Mouse (Mus musculus): ENCODE measurements at regions not wholly inside any gene's neighbourhood (a gene's known extent, or its start where the extent isn't known, plus 50 kb on each side); places are given as distances from the start of the nearest gene placed in this dataset.

DNA sequence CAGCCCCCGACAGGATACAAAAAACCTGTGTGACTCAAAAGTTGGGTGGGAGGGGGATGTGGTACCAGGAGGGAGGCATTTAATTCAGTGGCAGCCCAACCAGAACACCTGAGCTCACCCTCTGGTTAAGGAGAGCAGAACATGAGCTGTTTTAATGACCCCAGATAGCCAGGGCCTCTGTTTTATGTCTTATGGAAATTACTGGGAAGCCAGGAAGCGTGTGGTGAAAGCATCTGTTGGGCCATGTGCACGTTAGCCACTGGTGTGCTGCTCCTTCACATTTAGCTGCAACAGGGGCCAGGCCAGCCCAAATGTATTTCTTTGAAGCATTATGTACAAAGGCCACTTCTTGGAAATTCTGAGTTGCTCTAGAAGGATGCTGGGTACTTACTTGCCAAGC is 308.2 kb upstream of the Hnrnpa3 start:
- DNase-seq (ENCODE audit: low spot score) (no peak), ATAC-seq (replicated peaks; ENCODE audit: low FRiP score) (no peak)
- no peak overlapping the region for H3K4me3 ChIP-seq (ENCODE audit: low read depth, low read length)
- no peak overlapping the region for H3K27ac ChIP-seq (ENCODE audit: low read depth, low read length)
- 59% methylated on average over 3 of the region's 3 CpGs for WGBS
- H3K4me1 ChIP-seq (replicated peaks; ENCODE audit: control insufficient read depth, insufficient read depth, low read length), result no peaks in the 10 kb centered on the region
- H3K27me3 ChIP-seq (replicated peaks; ENCODE audit: control insufficient read depth, insufficient read depth, low read length), result no peaks in the 10 kb centered on the region
- no peak overlapping the region for H3K4me2 ChIP-seq
- H3K9ac ChIP-seq (ENCODE audit: low read depth, low read length), result no peak overlapping the region
- no peaks in the 10 kb centered on the region for H3K36me3 ChIP-seq (ENCODE audit: control insufficient read depth, insufficient read depth, low read length)
- H3K9me3 ChIP-seq (ENCODE audit: control insufficient read depth, low read length), result no peaks in the 10 kb centered on the region

DNA sequence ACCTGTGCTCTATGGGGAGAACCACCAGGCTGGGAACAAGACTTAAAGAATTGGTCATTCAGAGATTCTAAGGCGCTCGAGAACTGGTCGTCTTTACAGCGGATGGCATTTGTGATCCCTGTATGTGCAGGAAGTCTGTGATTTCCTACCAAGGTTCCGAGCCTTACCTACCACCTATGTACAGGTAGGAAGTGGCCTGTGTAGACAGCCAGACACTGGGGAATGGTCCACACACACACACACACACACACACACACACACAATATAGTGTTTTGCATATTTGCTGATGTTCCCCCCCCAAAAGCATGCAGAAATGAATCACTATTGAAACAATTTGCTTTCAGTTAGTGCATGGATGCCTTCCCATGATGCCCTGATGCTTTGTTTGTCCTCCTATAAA is 307.1 kb upstream of the Hnrnpa3 start:
- Histone ChIP-seq H3K27me3 (replicated peaks; ENCODE audit: control insufficient read depth, insufficient read depth, low read length) (no peaks in the 10 kb centered on the region), H3K36me3 (ENCODE audit: control insufficient read depth, insufficient read depth, low read length) (no peaks in the 10 kb centered on the region), H3K4me1 (replicated peaks; ENCODE audit: control insufficient read depth, insufficient read depth, low read length) (no peaks in the 10 kb centered on the region), H3K27ac (ENCODE audit: low read depth, low read length) (no peak overlapping the region), H3K9ac (ENCODE audit: low read depth, low read length) (no peak overlapping the region), H3K4me2 (no peak overlapping the region), H3K4me3 (ENCODE audit: low read depth, low read length) (no peak overlapping the region), H3K9me3 (ENCODE audit: control insufficient read depth, low read length) (no peaks in the 10 kb centered on the region)
- 92% methylated on average over 5 of the region's 5 CpGs for WGBS
- no peak for DNase-seq (ENCODE audit: low spot score)
- ATAC-seq (replicated peaks; ENCODE audit: low FRiP score), result no peak

DNA sequence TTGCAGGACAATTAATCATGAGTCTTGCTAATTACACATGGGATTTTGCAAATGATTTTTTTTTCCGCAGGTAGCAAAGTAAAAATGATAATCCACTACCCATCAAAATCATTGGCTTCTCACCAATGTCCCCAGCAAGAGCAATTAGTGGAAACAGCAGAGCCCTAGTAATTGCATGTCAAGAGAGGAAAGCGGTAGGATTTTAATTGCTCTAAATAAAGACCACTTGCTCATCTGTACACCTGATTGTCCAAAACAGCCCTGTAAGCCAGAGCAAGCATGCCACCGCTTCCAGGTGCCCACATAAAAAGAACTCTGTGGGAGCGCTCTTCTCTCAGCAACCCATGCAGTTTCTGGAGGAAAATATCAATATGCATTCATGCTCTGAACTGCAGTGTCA is 306.5 kb upstream of the Hnrnpa3 start:
- no peak for ATAC-seq (replicated peaks; ENCODE audit: low FRiP score)
- H3K9ac ChIP-seq (ENCODE audit: low read depth, low read length), result no peak overlapping the region
- H3K27me3 ChIP-seq (replicated peaks; ENCODE audit: control insufficient read depth, insufficient read depth, low read length), result no peaks in the 10 kb centered on the region
- H3K27ac ChIP-seq (ENCODE audit: low read depth, low read length), result no peak overlapping the region
- H3K4me2 ChIP-seq, result no peak overlapping the region
- H3K9me3 ChIP-seq (ENCODE audit: control insufficient read depth, low read length), result no peaks in the 10 kb centered on the region
- H3K4me1 ChIP-seq (replicated peaks; ENCODE audit: control insufficient read depth, insufficient read depth, low read length), result no peaks in the 10 kb centered on the region
- DNase-seq (ENCODE audit: low spot score), result no peak
- H3K36me3 ChIP-seq (ENCODE audit: control insufficient read depth, insufficient read depth, low read length), result no peaks in the 10 kb centered on the region
- H3K4me3 ChIP-seq (ENCODE audit: low read depth, low read length), result no peak overlapping the region
- 89% methylated on average over 4 of the region's 4 CpGs for WGBS

- Histone ChIP-seq H3K4me3 (ENCODE audit: low read depth, low read length) (no peak overlapping the region), H3K4me1 (replicated peaks; ENCODE audit: control insufficient read depth, insufficient read depth, low read length) (no peaks in the 10 kb centered on the region), H3K9ac (ENCODE audit: low read depth, low read length) (no peak overlapping the region), H3K9me3 (ENCODE audit: control insufficient read depth, low read length) (no peaks in the 10 kb centered on the region), H3K27me3 (replicated peaks; ENCODE audit: control insufficient read depth, insufficient read depth, low read length) (no peaks in the 10 kb centered on the region), H3K36me3 (ENCODE audit: control insufficient read depth, insufficient read depth, low read length) (no peaks in the 10 kb centered on the region), H3K4me2 (no peak overlapping the region), H3K27ac (ENCODE audit: low read depth, low read length) (no peak overlapping the region)
- DNase-seq (ENCODE audit: low spot score), result no peak
- ATAC-seq (replicated peaks; ENCODE audit: low FRiP score), result no peak
- 77% methylated on average over 8 of the region's 8 CpGs for WGBS
Measured at GRCm38 (mm10) chr2:75356691-75357375, 302.2 kb upstream of the Hnrnpa3 start.

- Histone ChIP-seq H3K4me2 (no peak overlapping the region), H3K4me3 (ENCODE audit: low read depth, low read length) (no peak overlapping the region), H3K27ac (ENCODE audit: low read depth, low read length) (no peak overlapping the region), H3K4me1 (replicated peaks; ENCODE audit: control insufficient read depth, insufficient read depth, low read length) (no peaks in the 10 kb centered on the region), H3K27me3 (replicated peaks; ENCODE audit: control insufficient read depth, insufficient read depth, low read length) (no peaks in the 10 kb centered on the region), H3K9me3 (ENCODE audit: control insufficient read depth, low read length) (no peaks in the 10 kb centered on the region), H3K9ac (ENCODE audit: low read depth, low read length) (no peak overlapping the region), H3K36me3 (ENCODE audit: control insufficient read depth, insufficient read depth, low read length) (no peaks in the 10 kb centered on the region)
- DNase-seq (ENCODE audit: low spot score), result no peak
- ATAC-seq (replicated peaks; ENCODE audit: low FRiP score), result no peak
- WGBS, result 80% methylated on average over 2 of the region's 2 CpGs
Measured at GRCm38 (mm10) chr2:75357516-75357915, 301.5 kb upstream of the Hnrnpa3 start.

DNA sequence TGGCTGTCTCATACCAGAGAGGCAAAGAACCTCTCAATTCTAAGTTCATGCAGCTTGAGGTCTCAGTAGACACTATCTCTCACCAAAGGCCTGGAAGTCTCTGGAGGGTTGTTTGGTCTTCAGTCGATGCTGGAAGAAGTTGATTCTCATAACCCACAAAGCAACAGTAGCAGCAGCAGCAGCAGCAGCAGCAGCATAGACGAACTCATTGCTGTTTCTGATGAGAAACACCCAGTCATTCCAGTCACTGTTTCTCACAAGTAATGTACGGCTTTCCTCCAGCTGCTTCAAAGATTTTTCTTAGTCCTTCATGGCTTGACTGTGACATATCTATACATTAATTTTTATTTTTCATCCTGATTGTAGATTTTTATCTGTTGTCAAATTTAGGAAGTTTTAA is 298.1 kb upstream of the Hnrnpa3 start:
- no peak for DNase-seq (ENCODE audit: low spot score)
- H3K27ac ChIP-seq (ENCODE audit: low read depth, low read length), result no peak overlapping the region
- no peaks in the 10 kb centered on the region for H3K9me3 ChIP-seq (ENCODE audit: control insufficient read depth, low read length)
- ATAC-seq (replicated peaks; ENCODE audit: low FRiP score), result no peak
- H3K4me2 ChIP-seq, result no peak overlapping the region
- H3K27me3 ChIP-seq (replicated peaks; ENCODE audit: control insufficient read depth, insufficient read depth, low read length), result no peaks in the 10 kb centered on the region
- no peak overlapping the region for H3K9ac ChIP-seq (ENCODE audit: low read depth, low read length)
- H3K4me3 ChIP-seq (ENCODE audit: low read depth, low read length), result no peak overlapping the region
- H3K4me1 ChIP-seq (replicated peaks; ENCODE audit: control insufficient read depth, insufficient read depth, low read length), result no peaks in the 10 kb centered on the region
- H3K36me3 ChIP-seq (ENCODE audit: control insufficient read depth, insufficient read depth, low read length), result no peaks in the 10 kb centered on the region
- 73% methylated on average over 3 of the region's 3 CpGs for WGBS

GRCm38 (mm10) chr2:75376666-75377065 is 282.4 kb upstream of the Hnrnpa3 start:
- ATAC-seq (replicated peaks; ENCODE audit: low FRiP score), result no peak
- Histone ChIP-seq H3K27me3 (replicated peaks; ENCODE audit: control insufficient read depth, insufficient read depth, low read length) (no peaks in the 10 kb centered on the region), H3K27ac (ENCODE audit: low read depth, low read length) (no peak overlapping the region), H3K4me2 (no peak overlapping the region), H3K36me3 (ENCODE audit: control insufficient read depth, insufficient read depth, low read length) (no peaks in the 10 kb centered on the region), H3K4me3 (ENCODE audit: low read depth, low read length) (no peak overlapping the region), H3K9me3 (ENCODE audit: control insufficient read depth, low read length) (no peaks in the 10 kb centered on the region), H3K4me1 (replicated peaks; ENCODE audit: control insufficient read depth, insufficient read depth, low read length) (no peaks in the 10 kb centered on the region), H3K9ac (ENCODE audit: low read depth, low read length) (no peak overlapping the region)
- 76% methylated on average over 5 of the region's 5 CpGs for WGBS
- DNase-seq (ENCODE audit: low spot score), result no peak

DNA sequence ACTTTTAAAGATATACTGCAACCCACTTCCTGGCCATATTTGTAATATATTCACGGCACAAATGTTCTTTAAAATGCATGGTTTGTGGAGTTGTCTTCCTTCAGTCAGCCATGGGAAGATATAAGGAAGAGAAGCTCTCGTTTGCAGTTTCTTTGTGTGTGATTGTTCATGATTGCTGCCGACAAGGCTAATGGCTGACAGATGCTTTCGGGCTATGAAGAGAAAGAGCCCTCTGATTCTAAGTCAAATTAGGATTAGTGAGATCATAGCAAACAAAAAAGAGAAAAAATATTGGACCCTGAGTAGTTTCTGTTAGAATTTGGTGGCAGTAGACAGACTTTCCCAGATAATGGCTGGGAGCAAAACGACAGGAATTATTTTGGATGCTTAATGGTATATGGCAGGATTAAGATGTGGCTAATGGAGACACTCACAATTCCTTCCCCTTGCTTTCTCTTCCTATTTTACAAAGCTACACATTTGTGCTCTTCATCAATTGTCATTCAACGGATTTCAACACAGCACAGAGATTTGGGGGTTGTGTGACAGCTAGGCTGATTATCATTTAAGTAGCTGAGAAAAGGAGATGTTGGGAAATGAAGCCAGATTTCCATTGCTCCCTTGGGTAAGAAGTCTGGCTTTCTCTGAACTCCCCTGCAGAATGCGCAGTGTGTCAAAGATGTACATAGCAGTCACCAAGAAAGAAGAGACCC is 273.4 kb upstream of the Hnrnpa3 start:
- no peak for DNase-seq (ENCODE audit: low spot score)
- Histone ChIP-seq H3K9me3 (ENCODE audit: control insufficient read depth, low read length) (no peaks in the 10 kb centered on the region), H3K4me2 (no peak overlapping the region), H3K9ac (ENCODE audit: low read depth, low read length) (no peak overlapping the region), H3K27ac (ENCODE audit: low read depth, low read length) (no peak overlapping the region), H3K36me3 (ENCODE audit: control insufficient read depth, insufficient read depth, low read length) (no peaks in the 10 kb centered on the region), H3K4me1 (replicated peaks; ENCODE audit: control insufficient read depth, insufficient read depth, low read length) (no peaks in the 10 kb centered on the region), H3K27me3 (replicated peaks; ENCODE audit: control insufficient read depth, insufficient read depth, low read length) (no peaks in the 10 kb centered on the region), H3K4me3 (ENCODE audit: low read depth, low read length) (no peak overlapping the region)
- no peak for ATAC-seq (replicated peaks; ENCODE audit: low FRiP score)
- WGBS, result 71% methylated on average over 7 of the region's 7 CpGs

DNA sequence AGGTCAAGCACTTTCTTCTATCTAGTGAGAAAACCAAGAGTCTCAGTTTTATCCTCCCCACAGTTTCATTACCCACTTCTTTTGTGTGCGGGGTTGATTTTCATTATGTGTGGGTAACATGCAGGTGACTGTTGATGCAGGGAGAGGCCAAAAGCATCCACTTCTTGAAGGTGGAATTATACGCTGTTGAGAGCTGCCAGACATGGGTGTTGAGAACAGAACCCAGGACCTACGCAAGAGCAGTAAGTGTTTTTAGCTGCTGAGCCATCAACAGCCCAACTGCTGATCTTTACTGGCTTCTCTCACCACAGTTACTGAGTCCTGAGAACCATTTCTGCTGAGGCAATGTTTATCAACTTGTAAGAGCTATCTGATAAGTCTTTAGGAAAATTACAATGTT is 272.4 kb upstream of the Hnrnpa3 start:
- H3K9me3 ChIP-seq (ENCODE audit: control insufficient read depth, low read length), result no peaks in the 10 kb centered on the region
- no peaks in the 10 kb centered on the region for H3K4me1 ChIP-seq (replicated peaks; ENCODE audit: control insufficient read depth, insufficient read depth, low read length)
- no peaks in the 10 kb centered on the region for H3K27me3 ChIP-seq (replicated peaks; ENCODE audit: control insufficient read depth, insufficient read depth, low read length)
- no peak overlapping the region for H3K4me2 ChIP-seq
- no peak overlapping the region for H3K4me3 ChIP-seq (ENCODE audit: low read depth, low read length)
- no peak for DNase-seq (ENCODE audit: low spot score)
- no peak overlapping the region for H3K9ac ChIP-seq (ENCODE audit: low read depth, low read length)
- no peak for ATAC-seq (replicated peaks; ENCODE audit: low FRiP score)
- WGBS, result 86% methylated on average over 3 of the region's 3 CpGs
- no peaks in the 10 kb centered on the region for H3K36me3 ChIP-seq (ENCODE audit: control insufficient read depth, insufficient read depth, low read length)
- no peak overlapping the region for H3K27ac ChIP-seq (ENCODE audit: low read depth, low read length)
